Mouse (Mus musculus): ENCODE measurements around the gene Ptch2.

Gene Ptch2

DNA sequence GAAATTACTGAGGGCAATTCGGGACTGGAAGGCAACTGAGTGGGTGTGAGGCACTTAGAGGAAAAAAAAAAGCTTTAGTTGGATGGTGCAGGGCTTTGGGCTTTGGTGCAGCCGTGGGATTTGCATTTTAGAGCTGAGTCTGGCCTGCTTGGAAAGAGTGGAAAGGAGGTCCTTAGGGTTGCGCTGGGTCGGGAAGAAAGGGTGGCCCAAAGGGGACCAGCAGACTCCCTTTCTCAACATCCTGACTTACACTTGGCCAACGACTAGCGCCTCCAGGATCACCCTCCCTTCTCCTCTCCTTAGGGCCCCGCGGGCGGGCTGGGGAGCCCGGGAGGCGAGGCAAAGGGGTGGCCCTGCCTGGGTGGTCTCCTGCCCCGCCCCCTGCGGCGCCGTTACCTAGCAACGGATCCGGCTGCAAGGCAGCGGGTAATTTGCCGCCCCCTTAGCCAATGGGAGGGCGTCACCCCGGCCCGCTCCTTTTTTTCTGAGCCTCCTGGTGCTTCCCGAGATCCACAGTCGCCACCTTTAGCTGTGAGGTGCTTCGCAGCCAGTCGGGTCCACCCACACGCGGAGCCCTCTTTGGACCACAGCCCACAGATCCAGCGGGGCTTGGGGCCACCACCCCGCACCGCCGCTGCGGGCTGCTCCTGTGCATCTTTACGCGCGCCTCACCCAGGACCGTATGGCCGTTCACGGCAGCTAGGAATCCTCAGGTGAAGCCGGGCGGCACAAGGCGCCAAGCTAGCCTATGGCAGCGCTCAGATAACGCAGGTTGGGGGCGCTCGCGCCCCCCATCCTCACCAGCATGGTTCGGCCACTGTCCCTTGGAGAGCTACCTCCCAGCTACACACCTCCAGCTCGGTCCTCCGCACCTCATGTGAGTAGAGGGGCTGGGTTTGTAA lies at the start of gene Ptch2:
Gene Ptch2, plus strand, starts transcription at position 525 of the 902 bp plus-strand sequence.
- DNase-seq (ENCODE audit: low read depth): no peak

DNA sequence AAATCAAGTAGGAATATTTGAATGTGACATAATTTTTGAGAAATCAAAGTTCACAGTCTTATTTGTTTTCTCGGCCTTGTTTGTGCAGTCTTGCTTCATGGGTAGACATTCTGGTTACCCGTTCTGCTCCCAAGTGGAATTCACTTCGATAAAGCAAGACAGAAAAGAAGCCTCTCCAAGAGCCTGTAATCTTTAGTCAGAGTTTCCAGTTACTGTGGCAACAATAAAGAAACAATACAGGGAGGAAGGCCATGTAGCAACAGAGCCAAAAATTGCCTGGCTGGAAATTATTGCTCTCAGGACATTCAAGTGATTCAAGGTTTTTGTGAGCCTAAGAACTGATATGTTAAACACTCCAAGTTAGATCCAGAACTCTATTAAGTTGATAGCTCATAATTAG lies 47.0 kb upstream of the Ptch2 start:
- DNase-seq (ENCODE audit: low read depth): peak; percentile 31

DNA sequence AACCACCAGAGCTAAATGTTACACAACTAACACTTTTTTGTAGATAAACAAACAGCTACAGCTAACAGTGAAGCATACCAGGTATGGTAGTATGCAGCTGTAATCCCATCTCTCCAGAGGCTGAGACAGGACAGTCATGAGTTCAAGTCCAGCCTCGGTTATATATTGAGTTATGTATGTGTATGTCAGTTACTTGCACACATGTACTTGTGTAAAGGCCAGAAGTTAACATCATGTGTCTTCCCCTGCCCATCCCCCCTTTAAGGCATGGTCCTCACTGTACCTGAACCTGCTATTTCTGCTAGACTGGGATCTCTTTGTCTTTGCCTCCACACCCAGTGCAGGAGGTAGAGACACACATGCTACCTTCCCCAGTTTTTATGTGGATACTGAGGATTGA lies 46.4 kb upstream of the Ptch2 start:
- DNase-seq (ENCODE audit: low read depth): no peak

DNA sequence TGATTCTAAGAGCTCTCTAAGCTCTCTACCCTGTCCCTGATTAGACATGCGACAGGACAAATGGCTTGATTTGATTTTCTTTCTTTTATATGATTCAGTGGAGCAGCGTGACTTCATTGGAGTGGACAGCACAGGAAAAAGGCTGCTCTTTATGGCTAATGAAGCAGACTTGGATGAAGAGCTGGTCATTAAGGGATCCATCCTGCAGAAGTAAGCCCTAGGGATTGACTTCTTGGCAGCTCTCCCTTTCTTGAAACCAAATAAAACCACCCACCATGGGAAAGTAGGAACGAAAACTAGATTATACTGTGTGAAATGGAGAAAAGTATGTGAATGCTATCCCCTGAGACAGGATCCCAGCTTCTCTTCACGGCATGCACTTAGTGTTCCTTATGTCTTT lies 43.2 kb upstream of the Ptch2 start:
- no peak for DNase-seq (ENCODE audit: low read depth)

DNA sequence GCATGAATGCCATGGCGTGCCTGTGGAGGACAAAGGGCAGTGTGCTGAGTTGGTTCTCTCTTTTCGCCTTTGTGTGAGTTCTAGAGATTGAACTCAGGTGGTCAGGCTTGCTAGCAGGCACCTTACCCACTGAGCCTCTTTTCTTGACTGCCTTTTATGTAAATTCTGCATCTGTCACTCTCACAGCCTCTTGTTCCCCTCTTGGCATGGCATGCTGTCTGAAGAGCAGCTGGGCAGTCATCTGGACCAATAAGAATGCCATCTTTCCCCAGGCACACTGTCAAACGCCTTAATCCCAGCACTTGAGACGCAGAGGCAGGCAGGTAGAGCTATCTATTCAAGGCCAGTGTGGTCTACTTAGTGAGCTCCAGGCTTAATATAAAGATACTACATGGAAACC lies 41.9 kb upstream of the Ptch2 start:
- no peak for DNase-seq (ENCODE audit: low read depth)

DNA sequence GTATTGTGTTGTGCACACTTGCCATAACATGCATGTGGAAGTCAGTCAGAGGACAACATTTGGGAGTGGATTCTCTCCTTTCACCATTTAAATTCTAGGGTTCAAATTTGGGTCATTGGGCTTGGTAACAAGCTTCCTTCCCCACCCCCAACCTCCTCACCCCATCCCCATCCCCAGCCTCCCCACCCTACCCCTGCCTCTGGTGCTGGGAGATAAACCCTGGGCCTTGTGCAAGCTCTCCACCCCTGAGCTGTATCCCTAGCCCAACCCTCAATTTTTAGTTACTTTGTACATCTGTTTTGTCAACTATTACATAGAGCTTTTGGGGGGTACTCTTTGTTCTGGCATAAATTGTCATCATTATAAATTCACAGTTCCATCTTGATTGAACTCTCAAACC lies 39.8 kb upstream of the Ptch2 start:
- no peak for DNase-seq (ENCODE audit: low read depth)

DNA sequence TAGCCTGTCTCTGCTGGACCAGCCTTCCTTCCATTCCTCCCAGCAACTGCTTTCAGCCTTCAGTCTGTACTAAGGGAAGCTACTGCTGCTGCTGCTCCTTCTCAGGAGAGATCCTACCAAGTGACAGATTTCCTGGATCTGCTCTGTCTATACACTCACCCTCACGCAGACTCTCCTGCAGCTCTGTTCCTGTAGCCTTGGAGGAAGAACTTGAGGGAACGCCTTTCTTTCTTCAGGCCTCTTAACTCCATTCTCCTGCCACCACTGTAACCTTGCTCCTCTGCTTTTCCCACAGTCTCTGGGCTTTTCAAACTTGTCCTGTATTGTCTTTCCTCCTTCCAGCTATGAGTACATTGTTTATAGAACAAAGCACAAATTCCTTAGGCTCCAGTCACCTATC lies 39.4 kb upstream of the Ptch2 start:
- no peak for DNase-seq (ENCODE audit: low read depth)

DNA sequence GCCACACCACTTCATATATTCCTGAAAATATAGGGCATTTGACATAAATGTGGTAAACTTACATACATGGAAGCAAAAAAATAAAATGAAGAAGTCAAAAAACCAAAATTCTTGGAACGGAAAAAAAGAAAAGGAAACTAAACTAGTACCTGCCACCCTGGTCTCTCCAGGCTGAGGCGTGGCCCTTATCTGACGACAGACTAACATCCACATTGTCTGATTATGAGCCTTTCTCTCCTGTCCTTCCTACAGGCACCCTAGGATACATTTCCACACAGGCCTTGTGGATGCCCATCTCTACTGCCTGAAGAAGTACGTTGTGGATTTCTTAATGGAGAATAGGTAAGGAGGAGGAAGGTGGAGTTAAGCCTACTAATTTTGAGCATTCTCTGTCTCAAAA lies 37.4 kb upstream of the Ptch2 start:
- no peak for DNase-seq (ENCODE audit: low read depth)

DNA sequence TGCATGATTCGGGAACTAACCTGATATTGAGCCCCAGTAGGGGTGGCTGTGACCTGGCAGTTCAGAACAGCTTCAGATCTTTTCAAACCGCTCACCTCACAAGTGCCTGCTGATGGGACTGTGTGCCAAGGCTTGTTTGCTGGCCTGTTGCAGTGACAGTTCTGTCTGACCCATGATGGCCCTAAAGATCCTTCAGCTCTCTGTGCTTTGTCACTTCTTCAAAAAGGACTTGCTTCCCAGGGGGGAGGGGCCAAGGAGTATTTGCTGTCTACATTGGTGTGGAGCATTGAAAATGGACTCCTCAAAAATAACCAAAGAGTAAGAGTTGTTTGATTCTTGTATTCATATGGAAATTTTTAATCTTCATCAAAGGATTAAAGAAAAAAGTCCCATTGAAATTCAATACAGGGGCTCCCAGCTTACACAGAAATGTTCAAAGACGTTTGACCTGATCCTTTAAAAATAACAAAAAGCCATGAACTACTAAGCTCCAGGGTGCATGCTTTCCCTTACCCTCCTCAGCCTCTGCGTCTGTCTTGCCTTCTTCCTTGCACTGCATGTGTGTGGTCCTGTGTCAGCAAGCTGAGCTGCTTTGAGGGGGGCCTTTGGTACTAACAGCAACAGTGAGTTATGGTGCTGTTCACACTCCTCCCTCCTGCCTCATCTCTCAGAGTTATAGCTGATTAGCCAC lies 33.0 kb upstream of the Ptch2 start:
- DNase-seq (ENCODE audit: low read depth): no peak

DNA sequence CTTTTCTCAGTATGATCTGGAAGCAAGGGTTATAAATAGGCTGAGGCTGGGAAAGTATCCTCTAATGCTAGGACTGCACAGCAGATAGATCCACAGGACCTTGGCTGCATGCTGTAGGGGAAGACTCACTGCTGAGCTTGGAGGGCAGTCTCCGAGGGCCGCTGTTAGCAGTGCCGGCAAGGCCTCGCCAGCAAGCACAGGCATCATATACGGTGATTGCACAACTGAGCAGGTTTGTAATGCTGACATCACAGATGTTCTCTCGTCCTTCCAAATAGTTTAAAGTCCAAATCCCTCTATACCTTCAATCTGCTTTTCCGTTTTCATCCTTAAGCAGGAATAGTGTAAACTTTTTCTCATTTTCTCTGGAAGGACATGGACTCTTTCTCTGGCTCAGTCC lies 27.8 kb upstream of the Ptch2 start:
- no peak for DNase-seq (ENCODE audit: low read depth)

DNA sequence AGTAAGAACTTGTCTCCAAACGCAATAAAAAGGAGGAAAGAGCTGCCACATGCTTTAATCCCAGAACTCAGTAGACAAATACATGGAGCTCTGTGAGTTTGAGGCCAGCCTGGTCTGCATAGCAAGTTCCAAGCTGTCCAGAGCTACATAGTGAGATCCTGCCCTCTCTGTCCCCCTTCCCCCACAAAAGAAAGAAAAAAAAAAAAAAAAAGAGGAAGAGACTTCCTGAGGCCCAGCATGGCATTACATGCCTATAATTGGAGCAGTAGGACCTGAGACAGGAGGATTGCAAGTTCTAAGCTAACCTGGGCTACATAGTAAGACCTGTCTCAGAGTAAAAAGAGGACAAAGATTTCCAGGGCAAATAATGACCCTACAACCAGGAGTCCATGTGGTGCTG lies 26.2 kb upstream of the Ptch2 start:
- no peak for DNase-seq (ENCODE audit: low read depth)

DNA sequence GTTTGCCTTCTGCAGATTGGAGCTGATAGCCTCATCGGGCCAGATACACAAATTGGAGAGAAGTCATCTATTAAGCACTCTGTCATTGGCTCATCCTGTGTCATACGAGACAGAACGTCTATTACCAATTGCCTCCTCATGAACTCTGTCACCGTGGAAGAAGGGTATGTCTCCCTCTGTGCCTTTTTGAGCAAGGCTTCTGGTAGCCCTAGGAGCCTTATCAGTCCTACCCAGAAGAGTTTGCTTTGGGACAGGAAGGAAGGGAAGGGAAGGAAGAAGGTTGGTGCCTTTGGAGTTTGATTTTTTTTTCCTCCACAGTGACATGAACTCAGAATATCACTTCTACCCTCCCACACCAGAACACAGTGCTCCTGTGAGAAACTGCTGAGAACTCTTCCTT lies 25.3 kb upstream of the Ptch2 start:
- no peak for DNase-seq (ENCODE audit: low read depth)

DNA sequence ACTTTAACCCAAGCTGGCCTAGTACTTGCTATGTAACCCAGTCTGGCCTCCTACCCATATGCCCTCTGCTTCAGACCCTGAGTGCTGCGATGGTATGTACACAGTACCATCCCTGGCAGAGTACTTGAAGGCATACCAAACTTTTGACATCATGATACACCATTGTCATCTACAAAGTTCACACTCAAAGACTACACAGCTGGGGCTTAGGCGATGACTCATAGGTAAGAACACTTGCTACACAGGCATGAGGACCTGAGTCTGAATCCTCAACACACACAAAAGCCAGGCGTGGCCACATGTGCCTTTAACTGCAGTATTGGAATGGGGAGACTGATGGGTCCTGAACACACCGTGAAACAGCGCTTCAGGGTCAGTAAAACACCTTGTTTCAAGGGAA lies 24.7 kb upstream of the Ptch2 start:
- DNase-seq (ENCODE audit: low read depth): no peak

DNA sequence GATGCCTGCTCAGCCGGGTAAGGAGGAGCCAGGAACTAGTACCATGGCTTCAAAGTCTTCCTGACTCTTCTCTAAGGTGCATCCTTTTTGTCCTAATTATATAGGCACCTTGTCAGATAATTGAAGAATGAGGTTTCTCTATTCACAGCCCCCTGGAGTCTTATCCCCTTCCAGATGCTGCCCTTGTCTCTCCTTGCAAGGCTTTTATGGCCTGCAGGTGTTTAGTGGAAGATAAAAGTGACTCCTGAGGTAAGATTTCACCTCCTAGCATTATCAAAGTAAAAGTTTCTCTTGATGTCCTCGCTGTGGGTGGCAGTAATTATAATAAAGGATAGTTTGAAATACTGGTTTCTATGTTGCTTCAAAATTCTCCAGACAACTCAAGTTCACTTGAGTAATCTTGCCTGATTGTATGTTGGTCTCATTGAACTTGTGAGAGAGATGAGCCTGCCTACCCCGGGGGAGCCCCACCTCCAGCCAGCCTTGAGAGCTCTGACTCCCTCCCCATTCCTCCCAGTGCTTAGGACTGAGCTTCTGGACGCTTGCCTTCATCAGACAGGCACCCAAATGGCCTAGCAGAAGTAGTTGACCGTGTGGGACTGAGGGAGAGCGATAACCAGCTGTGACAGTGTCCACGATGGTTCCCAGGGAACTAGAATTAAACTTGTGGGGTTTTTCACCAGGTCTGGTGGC lies 7.8 kb upstream of the Ptch2 start:
- no peak for DNase-seq (ENCODE audit: low read depth)

DNA sequence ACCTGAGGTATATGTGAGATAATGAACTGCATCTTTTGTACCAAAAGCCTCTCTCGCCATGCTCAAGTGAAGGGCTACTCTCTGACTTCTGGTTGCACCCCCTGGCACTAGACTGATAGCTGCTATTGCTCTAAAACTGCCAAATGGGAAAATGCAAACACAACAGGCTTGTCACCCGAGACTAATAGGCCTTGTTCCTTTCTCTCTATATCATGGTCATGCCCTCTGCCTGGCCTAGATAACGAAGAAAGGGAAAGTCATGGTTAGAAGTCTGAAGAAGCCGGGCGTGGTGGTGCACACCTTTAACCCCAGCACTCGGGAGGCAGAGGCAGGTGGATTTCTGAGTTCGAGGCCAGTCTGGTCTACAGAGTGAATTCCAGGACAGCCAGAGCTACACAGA lies 5.3 kb upstream of the Ptch2 start:
- DNase-seq (ENCODE audit: low read depth): no peak

DNA sequence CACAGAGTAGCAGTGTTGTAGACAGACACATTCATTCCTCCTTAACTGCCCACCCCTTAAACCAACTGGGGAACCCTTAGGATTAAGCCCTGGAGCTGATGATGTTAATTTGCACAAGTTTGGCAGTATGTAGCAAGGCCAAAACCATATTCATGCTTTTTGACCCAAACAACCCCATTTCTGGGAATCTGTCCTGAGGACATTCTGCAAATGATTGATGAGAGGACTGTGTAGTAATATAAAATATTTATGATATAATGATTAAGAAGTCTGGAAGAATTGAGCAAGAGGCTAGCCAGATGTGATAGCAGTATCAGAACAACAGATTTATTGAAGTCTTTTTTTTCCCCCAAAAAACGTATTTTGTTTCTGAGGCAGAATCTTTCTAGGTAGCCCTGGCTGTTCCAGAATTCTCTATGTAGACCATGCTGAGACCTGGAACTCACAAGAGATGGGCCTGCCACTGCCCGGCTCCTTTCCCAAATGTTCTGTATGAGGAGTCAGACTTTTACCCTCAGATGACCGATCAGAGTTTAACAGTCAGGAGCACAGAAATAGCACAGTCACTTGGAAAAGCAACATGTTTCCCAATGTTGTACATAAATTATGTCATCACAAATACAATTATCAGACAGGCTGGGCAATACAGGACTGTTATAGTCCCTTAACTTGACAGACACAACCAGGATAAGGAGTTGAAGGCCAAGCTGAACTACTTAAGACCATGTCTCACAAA lies 1.1 kb upstream of the Ptch2 start:
- peak; percentile 27 for DNase-seq (ENCODE audit: low read depth)

DNA sequence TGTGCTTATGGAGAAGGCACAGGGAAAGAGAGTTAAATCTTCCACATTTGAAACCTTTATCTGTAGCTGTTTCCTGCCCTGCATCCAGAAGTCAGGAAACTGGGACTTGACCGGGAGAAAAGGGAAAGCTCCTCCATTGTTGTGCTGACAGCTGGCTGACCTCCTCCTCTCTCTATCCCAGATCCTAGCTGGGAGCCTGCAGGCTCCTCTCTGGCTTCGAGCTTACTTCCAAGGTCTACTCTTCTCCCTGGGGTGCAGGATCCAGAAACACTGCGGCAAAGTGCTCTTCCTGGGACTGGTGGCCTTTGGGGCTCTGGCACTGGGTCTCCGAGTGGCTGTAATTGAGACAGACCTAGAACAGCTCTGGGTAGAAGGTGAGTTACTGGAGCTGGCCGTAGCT lies 791 bp downstream of the Ptch2 start:
- no peak for DNase-seq (ENCODE audit: low read depth)

DNA sequence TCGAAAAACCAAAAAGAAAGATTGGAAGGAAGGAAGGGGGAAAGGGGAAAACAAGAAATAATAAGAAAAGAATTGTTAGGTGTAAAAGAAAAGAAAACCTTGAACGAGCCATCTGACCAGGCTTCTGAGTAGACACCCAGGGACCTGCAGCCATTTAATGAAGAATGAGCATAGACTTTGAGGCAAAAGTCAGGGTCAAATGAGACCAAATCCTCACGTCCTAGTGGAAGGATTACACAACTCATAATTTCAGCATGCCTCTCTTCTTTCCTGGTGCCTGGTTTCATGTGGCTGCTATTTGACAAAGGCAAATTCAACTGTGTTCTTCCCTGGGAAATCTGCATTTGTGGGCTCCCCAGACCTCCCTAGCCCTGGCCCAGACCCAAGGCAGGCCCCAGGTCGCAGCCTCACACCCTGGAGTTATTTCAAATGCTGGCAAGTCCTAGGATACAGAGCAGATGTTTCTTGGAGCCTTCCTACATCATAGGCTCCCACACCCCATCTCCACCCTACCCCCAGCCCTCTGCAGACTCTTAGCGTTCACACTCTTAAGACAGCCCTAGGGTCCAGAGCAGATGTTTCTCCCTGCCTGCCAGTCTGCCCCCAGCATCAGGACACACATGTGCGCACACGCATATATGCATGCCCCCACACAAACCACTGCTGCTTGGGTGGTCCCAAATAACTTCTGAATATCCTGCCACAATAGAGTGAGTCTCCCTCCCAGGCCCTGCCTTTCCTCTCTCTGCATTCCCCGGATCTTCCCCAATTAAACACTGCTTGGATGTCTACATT lies 2.3 kb downstream of the Ptch2 start:
- DNase-seq (ENCODE audit: low read depth): no peak

DNA sequence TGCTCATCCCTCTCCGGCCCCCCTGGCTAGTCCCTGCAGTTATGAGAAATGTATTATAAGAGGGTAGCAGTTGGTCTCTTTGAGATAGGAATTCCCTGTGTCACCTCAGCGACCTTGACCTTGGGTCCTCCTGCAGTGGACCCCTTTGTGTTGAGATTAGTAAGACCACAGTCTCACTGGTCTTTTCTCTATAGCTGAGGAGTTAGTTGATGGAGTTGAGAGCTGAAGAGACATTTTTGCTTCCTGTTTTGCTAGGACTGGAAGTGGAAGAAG lies 2.8 kb downstream of the Ptch2 start:
- DNase-seq (ENCODE audit: low read depth): no peak

DNA sequence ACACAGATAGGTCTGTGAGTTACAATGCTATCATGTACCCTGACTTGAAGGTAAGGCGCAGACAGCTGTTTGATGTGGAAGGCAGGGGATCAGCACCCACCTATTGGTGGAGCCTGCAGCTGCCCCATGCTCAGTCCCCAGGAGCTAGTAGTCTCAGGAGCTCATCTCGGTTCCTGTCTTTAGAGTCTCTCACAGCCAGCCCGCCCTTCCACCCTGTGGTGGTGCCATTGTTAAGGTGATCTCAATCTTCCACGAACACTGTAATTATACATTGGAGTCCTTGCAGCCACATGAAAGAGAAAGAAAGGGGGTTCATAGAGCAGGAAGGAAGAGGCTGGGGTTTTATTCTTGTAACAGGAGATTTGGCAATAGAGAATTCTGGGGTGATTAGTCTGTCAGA lies 4.2 kb downstream of the Ptch2 start:
- DNase-seq (ENCODE audit: low read depth): no peak

DNA sequence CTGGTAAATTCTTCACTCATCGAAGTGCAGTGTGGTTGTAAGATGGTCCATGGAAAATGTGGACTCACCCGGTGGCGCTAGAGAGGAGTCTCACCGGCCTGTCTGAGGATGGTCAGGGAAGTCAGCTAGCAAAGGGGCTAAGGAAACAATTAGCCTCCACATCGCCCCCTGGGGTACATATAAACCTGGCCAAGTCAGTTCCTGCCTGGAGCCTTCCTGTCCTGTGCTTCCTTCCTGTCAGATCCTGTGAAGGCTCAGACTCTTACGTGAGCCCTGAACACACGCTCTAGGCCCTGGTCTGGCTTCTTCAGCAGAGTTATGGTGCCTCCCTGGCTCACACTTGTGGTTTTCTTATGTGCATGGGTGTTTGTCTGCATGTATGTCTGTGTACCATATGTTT lies 5.3 kb downstream of the Ptch2 start:
- DNase-seq (ENCODE audit: low read depth): no peak

DNA sequence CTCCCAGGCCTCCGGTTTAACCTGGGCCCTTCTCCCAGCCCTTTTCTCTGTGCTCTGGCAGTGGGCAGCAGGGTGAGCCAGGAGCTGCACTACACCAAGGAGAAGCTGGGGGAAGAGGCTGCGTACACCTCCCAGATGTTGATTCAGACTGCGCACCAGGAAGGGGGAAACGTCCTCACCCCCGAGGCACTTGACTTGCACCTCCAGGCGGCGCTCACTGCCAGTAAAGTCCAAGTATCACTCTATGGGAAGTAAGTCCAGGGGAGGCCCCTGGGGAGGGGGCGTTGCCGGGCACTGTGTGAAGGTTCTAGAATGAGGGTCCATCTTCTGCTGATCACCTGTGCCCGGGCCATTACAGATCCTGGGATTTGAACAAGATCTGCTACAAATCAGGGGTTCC lies 8.8 kb downstream of the Ptch2 start:
- no peak for DNase-seq (ENCODE audit: low read depth)
